In genomic region chr5:137510573-137511390, GRCm38 (mm10) we compare ENCODE assay signal across 9 mouse cellular contexts. TPM values are rescaled to one million over a fixed set of nuclear protein-coding genes. Genes with fewer than 3 reads are reported as not detected.
DNase-seq lines count a peak whose midpoint lies in the region; ATAC-seq and TF ChIP-seq lines count a peak whose summit lies in the region.
"Had no signal": no experiment of that assay in that cellular context is flagged by ENCODE, and none has a peak within 500 bp of the region (broad histone marks: within the 10 kb centered on the region; RNA-seq: fewer than 3 reads in every experiment).

No protein-coding gene starts in this region.

- WGBS in liver, embryonic 14.5 days (ENCODE audit: insufficient replicate concordance), result under 1% methylated on average over 63 of the region's 83 CpGs
- under 1% methylated on average over 47 of the region's 83 CpGs for WGBS in stomach, embryonic 14.5 days

- H3K4me3 ChIP-seq in liver, embryonic 14.5 days (ENCODE audit: insufficient read depth in 1 of 2, low read depth in 2 of 2, low read length in 2 of 2), result peak overlapping the region; percentile 63 to 92
- peak overlapping the region; percentile 100 for H3K4me3 ChIP-seq in stomach, embryonic 14.5 days (ENCODE audit: low read depth, low read length)

- no peaks in the 10 kb centered on the region for H3K36me3 ChIP-seq in liver, embryonic 14.5 days (replicated peaks; ENCODE audit: control insufficient read depth, insufficient read depth, low read depth)
- peaks cover 7% of the 10 kb centered on the region; the same call in 1 of the 2 replicates for H3K36me3 ChIP-seq in stomach, embryonic 14.5 days (ENCODE audit: control insufficient read depth, insufficient read depth, low read length)

- no peaks in the 10 kb centered on the region for H3K27me3 ChIP-seq in liver, embryonic 14.5 days (ENCODE audit: control insufficient read depth, insufficient read depth, low read length)
- no peaks in the 10 kb centered on the region for H3K27me3 ChIP-seq in stomach, embryonic 14.5 days (ENCODE audit: control insufficient read depth, insufficient read depth, low read length)

- H3K27ac ChIP-seq in liver, embryonic 14.5 days, result peak overlapping the region; percentile 39
- peak overlapping the region; percentile 80 for H3K27ac ChIP-seq in stomach, embryonic 14.5 days (ENCODE audit: low read length)

- peak; percentile 44 for DNase-seq in adrenal gland, postnatal 14 days
- DNase-seq in adrenal gland, postnatal 25 days, result no peak
- DNase-seq in right cerebral cortex, postnatal 14 days, result peak; percentile 46
- DNase-seq in right cerebral cortex, adult 2 months (ENCODE audit: low spot score in 2 of 2), result no peak
- no peak for DNase-seq in liver, embryonic 14.5 days (ENCODE audit: low read depth in 3 of 3, low spot score in 3 of 3)
- DNase-seq in layer of hippocampus, postnatal 36 days, result no peak

- H3K9me3 ChIP-seq in liver, embryonic 14.5 days (ENCODE audit: control insufficient read depth, low read length), result no peaks in the 10 kb centered on the region
- H3K9me3 ChIP-seq in stomach, embryonic 14.5 days (ENCODE audit: control insufficient read depth, low read depth, low read length), result no peaks in the 10 kb centered on the region

- peak; percentile 10; the same call in 1 of the 2 replicates for ATAC-seq in granulocyte monocyte progenitor cell, adult 5-6 weeks (replicated peaks; ENCODE audit: poor library complexity, severe bottlenecking)
- ATAC-seq in liver, embryonic 14.5 days (ENCODE audit: insufficient read depth), result peak; percentile 72
- peak; percentile 35 for ATAC-seq in stomach, embryonic 14.5 days (ENCODE audit: insufficient number of reproducible peaks, insufficient read depth, low FRiP score, low read depth)

- TF ChIP-seq CTCF in liver, embryonic 14.5 days (IDR thresholded peaks at IDR 0.05; ENCODE audit: low read depth), result no peak

- peaks cover 6 to 7% of the 10 kb centered on the region in 2 experiments; a peak in 3 of 4 replicates for H3K4me1 ChIP-seq in liver, embryonic 14.5 days (replicated peaks; ENCODE audit: control insufficient read depth in 2 of 2, insufficient read depth in 2 of 2, low read length in 1 of 2)
- peaks cover 14% of the 10 kb centered on the region for H3K4me1 ChIP-seq in stomach, embryonic 14.5 days (ENCODE audit: control insufficient read depth, insufficient read depth, low read length)

- no peak for TF ChIP-seq EP300 in liver, embryonic 14.5 days (IDR thresholded peaks at IDR 0.05; ENCODE audit: low read depth)

- peak overlapping the region; percentile 69 for H3K4me2 ChIP-seq in liver, embryonic 14.5 days (ENCODE audit: low read depth)
- H3K4me2 ChIP-seq in stomach, embryonic 14.5 days (replicated peaks; ENCODE audit: low read depth, low read length), result peak overlapping the region; percentile 68

- H3K9ac ChIP-seq in liver, embryonic 14.5 days (replicated peaks), result peak overlapping the region; percentile 93
- peak overlapping the region; percentile 98 for H3K9ac ChIP-seq in stomach, embryonic 14.5 days (replicated peaks; ENCODE audit: low read depth, low read length)

RNA-seq across cellular contexts. Expression of gene Gigyf1, which starts 7.6 kb away (rescaled TPM):
- 30.5 and 36.6 TPM in 2 replicates for total RNA-seq in adrenal gland, postnatal 14 days (2021)
- 34.7 and 52.3 TPM in 2 replicates for total RNA-seq in adrenal gland, postnatal 25 days (2021)
- 21.0 and 21.7 TPM in 2 replicates for total RNA-seq in granulocyte monocyte progenitor cell, adult 5-6 weeks (2014; fragmentation: Nextera tagmentation)
- total RNA-seq in granulocyte monocyte progenitor cell, adult 5-6 weeks (2017), result 5.2 and 7.7 TPM in 2 replicates
- 4.6 and 5.7 TPM in 2 replicates for polyA plus RNA-seq in liver, embryonic 14.5 days (2012; rRNA removed)
- 2.1 and 2.8 TPM in 2 replicates for polyA plus RNA-seq in liver, embryonic 14.5 days (2014; fragmentation: Nextera tagmentation; extraction: Ambion mirVana)
- polyA plus RNA-seq in stomach, embryonic 14.5 days (2014; fragmentation: Nextera tagmentation; extraction: Ambion mirVana), result 16.0 and 16.3 TPM in 2 replicates
- 10 to 100 TPM; 56.7 to 58.9 TPM for total RNA-seq in layer of hippocampus, postnatal 36 days (2021)

RNA-seq across cellular contexts. Expression of gene Pop7, which starts 8.5 kb away (rescaled TPM):
- total RNA-seq in adrenal gland, postnatal 14 days (2021), result 22.3 and 26.2 TPM in 2 replicates
- 29.9 and 31.7 TPM in 2 replicates for total RNA-seq in adrenal gland, postnatal 25 days (2021)
- total RNA-seq in granulocyte monocyte progenitor cell, adult 5-6 weeks (2014; fragmentation: Nextera tagmentation), result 31.2 and 36.5 TPM in 2 replicates
- 18.3 and 28.9 TPM in 2 replicates for total RNA-seq in granulocyte monocyte progenitor cell, adult 5-6 weeks (2017)
- 25.3 and 29.2 TPM in 2 replicates for polyA plus RNA-seq in liver, embryonic 14.5 days (2012; rRNA removed)
- polyA plus RNA-seq in liver, embryonic 14.5 days (2014; fragmentation: Nextera tagmentation; extraction: Ambion mirVana), result 34.6 and 36.5 TPM in 2 replicates
- 51.7 and 56.2 TPM in 2 replicates for polyA plus RNA-seq in stomach, embryonic 14.5 days (2014; fragmentation: Nextera tagmentation; extraction: Ambion mirVana)
- total RNA-seq in layer of hippocampus, postnatal 36 days (2021), result 10 to 100 TPM; 32.5 to 37.0 TPM

RNA-seq across cellular contexts. Expression of gene Epo, which starts 22.3 kb away (rescaled TPM):
- not detected in 2 replicates for total RNA-seq in adrenal gland, postnatal 14 days (2021)
- total RNA-seq in adrenal gland, postnatal 25 days (2021), result not detected in 2 replicates
- total RNA-seq in granulocyte monocyte progenitor cell, adult 5-6 weeks (2014; fragmentation: Nextera tagmentation), result not detected in 2 replicates
- total RNA-seq in granulocyte monocyte progenitor cell, adult 5-6 weeks (2017), result not detected in 2 replicates
- 0.40 and 0.47 TPM in 2 replicates for polyA plus RNA-seq in liver, embryonic 14.5 days (2012; rRNA removed)
- polyA plus RNA-seq in liver, embryonic 14.5 days (2014; fragmentation: Nextera tagmentation; extraction: Ambion mirVana), result 0.62 and 0.85 TPM in 2 replicates
- 0.38 TPM in 1 of 2 replicates, not detected in the other for polyA plus RNA-seq in stomach, embryonic 14.5 days (2014; fragmentation: Nextera tagmentation; extraction: Ambion mirVana)
- total RNA-seq in layer of hippocampus, postnatal 36 days (2021), result not detected
- total RNA-seq: heart, postnatal 14 days had no signal

RNA-seq across cellular contexts. Expression of gene Gnb2, which starts 22.5 kb away (rescaled TPM):
- 574 and 611 TPM in 2 replicates for total RNA-seq in adrenal gland, postnatal 14 days (2021)
- total RNA-seq in adrenal gland, postnatal 25 days (2021), result 580 and 681 TPM in 2 replicates
- 335 and 473 TPM in 2 replicates for total RNA-seq in granulocyte monocyte progenitor cell, adult 5-6 weeks (2014; fragmentation: Nextera tagmentation)
- total RNA-seq in granulocyte monocyte progenitor cell, adult 5-6 weeks (2017), result 226 and 299 TPM in 2 replicates
- polyA plus RNA-seq in liver, embryonic 14.5 days (2012; rRNA removed), result 211 and 215 TPM in 2 replicates
- polyA plus RNA-seq in liver, embryonic 14.5 days (2014; fragmentation: Nextera tagmentation; extraction: Ambion mirVana), result 151 and 157 TPM in 2 replicates
- 404 and 443 TPM in 2 replicates for polyA plus RNA-seq in stomach, embryonic 14.5 days (2014; fragmentation: Nextera tagmentation; extraction: Ambion mirVana)
- 100 to 1,000 TPM; 554 to 565 TPM for total RNA-seq in layer of hippocampus, postnatal 36 days (2021)

RNA-seq across cellular contexts. Expression of gene Zan, which starts 33.9 kb away (rescaled TPM):
- total RNA-seq in adrenal gland, postnatal 14 days (2021), result not detected in 2 replicates
- not detected in 2 replicates for total RNA-seq in adrenal gland, postnatal 25 days (2021)
- 0.66 and 4.7 TPM in 2 replicates for total RNA-seq in granulocyte monocyte progenitor cell, adult 5-6 weeks (2014; fragmentation: Nextera tagmentation)
- 0.04 and 0.05 TPM in 2 replicates for total RNA-seq in granulocyte monocyte progenitor cell, adult 5-6 weeks (2017)
- 0.19 and 0.22 TPM in 2 replicates for polyA plus RNA-seq in liver, embryonic 14.5 days (2012; rRNA removed)
- 0.06 and 0.13 TPM in 2 replicates for polyA plus RNA-seq in liver, embryonic 14.5 days (2014; fragmentation: Nextera tagmentation; extraction: Ambion mirVana)
- polyA plus RNA-seq in stomach, embryonic 14.5 days (2014; fragmentation: Nextera tagmentation; extraction: Ambion mirVana), result 1.1 and 1.5 TPM in 2 replicates
- total RNA-seq in layer of hippocampus, postnatal 36 days (2021), result under 1 TPM; 0.10 to 0.13 TPM

Comparison
In these comparisons a context has a peak if more than half of its experiments do, and no peak if none do; other contexts are left out.
1. DNase-seq: peak in adrenal gland, postnatal 14 days (single experiment) and right cerebral cortex, postnatal 14 days (single experiment); none in adrenal gland, postnatal 25 days (single experiment), right cerebral cortex, adult 2 months (0 of 2), liver, embryonic 14.5 days (0 of 3) and layer of hippocampus, postnatal 36 days (0 of 2).
2. ATAC-seq: peak in every context shown above with its lines; median percentile 72 in liver, embryonic 14.5 days; 35 in stomach, embryonic 14.5 days; 10 in granulocyte monocyte progenitor cell, adult 5-6 weeks.